Mouse (Mus musculus): ENCODE measurements around the gene Nedd9. TPM values are rescaled to one million over a fixed set of nuclear protein-coding genes. Genes with fewer than 3 reads are reported as not detected.

Gene Nedd9
- total and polyA plus RNA-seq, 2 experiments from 2014 or later = 7.8 to 19.7 TPM

DNA sequence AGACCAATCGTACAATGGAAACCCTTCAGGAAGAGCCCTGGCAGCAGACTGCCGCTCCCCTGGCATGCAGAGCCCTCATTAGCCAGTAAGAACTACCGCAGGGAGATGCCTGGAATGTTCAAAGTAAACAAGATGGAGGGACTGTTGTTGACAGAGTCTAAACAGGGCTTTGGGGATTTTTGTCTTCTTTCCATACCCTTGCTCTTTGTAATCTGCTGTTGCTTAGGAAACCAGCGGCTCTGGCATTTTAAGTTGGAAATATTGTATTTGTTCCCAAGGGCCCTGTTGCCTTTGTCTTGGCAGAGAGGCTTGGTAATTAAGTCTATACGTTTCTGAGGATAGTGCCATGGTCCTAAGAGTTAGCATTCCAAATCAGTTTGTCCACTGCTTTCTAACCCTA, 134.8 kb downstream of the Nedd9 start:
- DNase-seq (ENCODE audit: low spot score) (peak; percentile 48), ATAC-seq (ENCODE audit: low FRiP score) (0 out of 2 replicates have a peak, but pooled peaks have one; percentile 41)
- no peaks in the 10 kb centered on the region for H3K27me3 ChIP-seq (ENCODE audit: insufficient read depth, low read length)
- H3K9me3 ChIP-seq (ENCODE audit: low read length) = no peaks in the 10 kb centered on the region
- peak overlapping the region; percentile 38; the same call in 1 of the 2 replicates for H3K27ac ChIP-seq (ENCODE audit: low read depth, low read length)
- no peak for TF ChIP-seq CTCF (IDR thresholded peaks at IDR 0.05)
- H3K4me2 ChIP-seq (ENCODE audit: low read depth, low read length, poor library complexity, severe bottlenecking) = no peak overlapping the region
- H3K36me3 ChIP-seq (ENCODE audit: insufficient read depth, low read length) = no peaks in the 10 kb centered on the region
- H3K9ac ChIP-seq (replicated peaks; ENCODE audit: low read length, poor library complexity, severe bottlenecking) = no peak overlapping the region
- 18% methylated on average over 5 of the region's 5 CpGs for WGBS
- H3K4me1 ChIP-seq (ENCODE audit: insufficient read depth, low read length) = peaks cover 14% of the 10 kb centered on the region; the same call in 1 of the 2 replicates
- no peak overlapping the region for H3K4me3 ChIP-seq (ENCODE audit: low read depth, low read length)

DNA sequence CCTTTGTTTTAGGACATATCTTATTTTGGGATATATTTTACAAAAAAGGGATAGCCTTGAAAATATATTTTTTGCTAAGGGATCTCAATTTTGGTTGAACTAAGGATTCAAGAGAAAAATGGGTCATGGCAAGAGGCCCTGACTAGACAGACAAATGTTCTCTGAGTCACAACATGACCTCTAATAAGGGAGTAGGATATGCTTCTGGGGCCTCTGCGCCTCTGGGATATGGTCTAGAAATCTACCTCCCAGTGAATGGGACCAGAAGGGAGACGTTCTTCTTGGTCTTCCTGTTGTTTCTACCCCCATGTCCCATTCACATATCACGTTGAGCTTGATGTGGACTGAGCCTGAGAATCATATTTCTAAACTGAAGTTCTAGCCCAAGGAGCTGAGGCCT, 136.6 kb downstream of the Nedd9 start:
- WGBS = 92% methylated on average over 3 of the region's 3 CpGs
- H3K27ac ChIP-seq (ENCODE audit: low read depth, low read length) = no peak overlapping the region
- DNase-seq (ENCODE audit: low spot score) = no peak
- H3K36me3 ChIP-seq (ENCODE audit: insufficient read depth, low read length) = no peaks in the 10 kb centered on the region
- H3K9me3 ChIP-seq (ENCODE audit: low read length) = no peaks in the 10 kb centered on the region
- H3K27me3 ChIP-seq (ENCODE audit: insufficient read depth, low read length) = no peaks in the 10 kb centered on the region
- no peak for ATAC-seq (ENCODE audit: low FRiP score)
- no peak overlapping the region for H3K9ac ChIP-seq (replicated peaks; ENCODE audit: low read length, poor library complexity, severe bottlenecking)
- H3K4me2 ChIP-seq (ENCODE audit: low read depth, low read length, poor library complexity, severe bottlenecking) = no peak overlapping the region
- H3K4me1 ChIP-seq (ENCODE audit: insufficient read depth, low read length) = peaks cover 10% of the 10 kb centered on the region; the same call in 1 of the 2 replicates
- TF ChIP-seq CTCF (IDR thresholded peaks at IDR 0.05) = no peak
- no peak overlapping the region for H3K4me3 ChIP-seq (ENCODE audit: low read depth, low read length)

DNA sequence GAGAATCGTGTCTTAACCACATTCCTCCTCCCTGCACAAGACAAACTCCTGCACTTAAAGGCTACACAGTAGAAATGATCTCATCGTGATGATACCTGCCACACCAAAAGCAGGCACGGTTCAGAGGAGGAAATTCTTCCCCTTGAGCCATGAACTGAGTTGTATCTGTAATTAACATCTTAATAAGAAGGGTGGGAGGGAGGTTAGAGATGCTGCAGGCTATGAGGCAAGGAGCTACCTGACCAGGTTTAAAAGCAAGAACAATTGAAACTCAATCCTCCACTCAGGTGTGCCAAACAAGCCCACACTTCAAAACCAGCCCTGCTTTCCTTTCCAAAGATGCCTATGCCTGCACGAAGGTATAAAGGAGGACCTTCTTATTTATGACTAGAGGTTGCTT, 137.4 kb downstream of the Nedd9 start:
- no peak overlapping the region for H3K4me3 ChIP-seq (ENCODE audit: low read depth, low read length)
- peaks cover 10% of the 10 kb centered on the region; the same call in 1 of the 2 replicates for H3K4me1 ChIP-seq (ENCODE audit: insufficient read depth, low read length)
- no peaks in the 10 kb centered on the region for H3K27me3 ChIP-seq (ENCODE audit: insufficient read depth, low read length)
- H3K27ac ChIP-seq (ENCODE audit: low read depth, low read length) = no peak overlapping the region
- DNase-seq (ENCODE audit: low spot score) (no peak), ATAC-seq (ENCODE audit: low FRiP score) (no peak)
- WGBS = 64% methylated on average over 4 of the region's 4 CpGs
- TF ChIP-seq CTCF (IDR thresholded peaks at IDR 0.05) = no peak
- no peaks in the 10 kb centered on the region for H3K9me3 ChIP-seq (ENCODE audit: low read length)
- no peak overlapping the region for H3K4me2 ChIP-seq (ENCODE audit: low read depth, low read length, poor library complexity, severe bottlenecking)
- H3K36me3 ChIP-seq (ENCODE audit: insufficient read depth, low read length) = no peaks in the 10 kb centered on the region
- H3K9ac ChIP-seq (replicated peaks; ENCODE audit: low read length, poor library complexity, severe bottlenecking) = no peak overlapping the region

DNA sequence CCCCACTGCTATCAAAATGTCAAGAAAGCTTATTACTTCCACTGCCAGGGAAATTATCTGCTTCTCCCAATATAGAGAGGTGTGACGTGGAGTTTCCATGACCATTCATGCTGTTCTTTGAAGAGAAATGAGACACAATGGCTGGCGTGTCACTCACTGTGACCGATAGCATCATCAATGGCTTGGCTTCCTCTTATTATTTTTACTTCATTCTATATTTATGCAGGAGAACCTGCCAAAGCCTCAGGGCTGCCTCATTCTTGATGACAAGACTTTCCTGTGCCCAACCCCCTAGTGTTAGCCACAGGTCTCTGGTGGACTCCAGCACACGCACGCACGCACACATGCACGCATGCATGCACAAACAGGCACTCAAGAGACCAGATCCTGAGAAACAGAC, 141.4 kb downstream of the Nedd9 start:
- Histone ChIP-seq H3K4me2 (ENCODE audit: low read depth, low read length, poor library complexity, severe bottlenecking) (no peak overlapping the region), H3K9ac (replicated peaks; ENCODE audit: low read length, poor library complexity, severe bottlenecking) (no peak overlapping the region), H3K4me1 (ENCODE audit: insufficient read depth, low read length) (peaks cover 3% of the 10 kb centered on the region; the same call in 1 of the 2 replicates), H3K27ac (ENCODE audit: low read depth, low read length) (no peak overlapping the region), H3K27me3 (ENCODE audit: insufficient read depth, low read length) (no peaks in the 10 kb centered on the region), H3K4me3 (ENCODE audit: low read depth, low read length) (no peak overlapping the region), H3K36me3 (ENCODE audit: insufficient read depth, low read length) (no peaks in the 10 kb centered on the region), H3K9me3 (ENCODE audit: low read length) (no peaks in the 10 kb centered on the region)
- ATAC-seq (ENCODE audit: low FRiP score) (no peak), DNase-seq (ENCODE audit: low spot score) (no peak)
- TF ChIP-seq CTCF (IDR thresholded peaks at IDR 0.05) = no peak
- WGBS = 75% methylated on average over 7 of the region's 7 CpGs

DNA sequence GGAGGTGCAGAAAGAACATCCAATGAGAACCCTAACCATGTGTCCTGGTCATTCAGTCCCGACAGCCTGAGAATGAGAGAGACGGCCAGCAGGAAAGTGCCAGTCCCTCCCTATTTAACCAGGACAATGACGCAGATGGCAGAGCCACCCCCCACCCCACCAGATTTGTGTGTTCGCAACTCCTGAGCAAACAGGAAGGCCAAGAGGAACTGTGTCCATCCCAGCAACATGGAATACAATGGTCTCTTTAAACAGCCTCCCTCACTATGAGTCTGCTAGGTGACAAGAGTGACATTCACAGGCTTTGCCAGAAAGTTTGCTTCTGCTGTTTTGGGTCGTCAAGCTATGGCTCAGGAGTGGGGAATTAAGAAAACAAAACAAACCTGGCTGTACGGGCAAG, 141.9 kb downstream of the Nedd9 start:
- Histone ChIP-seq H3K9ac (replicated peaks; ENCODE audit: low read length, poor library complexity, severe bottlenecking) (no peak overlapping the region), H3K27ac (ENCODE audit: low read depth, low read length) (0 out of 2 replicates have a peak overlapping the region, but pooled peaks have one; percentile 1), H3K36me3 (ENCODE audit: insufficient read depth, low read length) (no peaks in the 10 kb centered on the region), H3K9me3 (ENCODE audit: low read length) (no peaks in the 10 kb centered on the region), H3K4me3 (ENCODE audit: low read depth, low read length) (no peak overlapping the region), H3K4me2 (ENCODE audit: low read depth, low read length, poor library complexity, severe bottlenecking) (no peak overlapping the region), H3K27me3 (ENCODE audit: insufficient read depth, low read length) (no peaks in the 10 kb centered on the region), H3K4me1 (ENCODE audit: insufficient read depth, low read length) (peaks cover 3% of the 10 kb centered on the region; the same call in 1 of the 2 replicates)
- ATAC-seq (ENCODE audit: low FRiP score) (no peak), DNase-seq (ENCODE audit: low spot score) (no peak)
- 53% methylated on average over 6 of the region's 6 CpGs for WGBS
- TF ChIP-seq CTCF (IDR thresholded peaks at IDR 0.05) = no peak

DNA sequence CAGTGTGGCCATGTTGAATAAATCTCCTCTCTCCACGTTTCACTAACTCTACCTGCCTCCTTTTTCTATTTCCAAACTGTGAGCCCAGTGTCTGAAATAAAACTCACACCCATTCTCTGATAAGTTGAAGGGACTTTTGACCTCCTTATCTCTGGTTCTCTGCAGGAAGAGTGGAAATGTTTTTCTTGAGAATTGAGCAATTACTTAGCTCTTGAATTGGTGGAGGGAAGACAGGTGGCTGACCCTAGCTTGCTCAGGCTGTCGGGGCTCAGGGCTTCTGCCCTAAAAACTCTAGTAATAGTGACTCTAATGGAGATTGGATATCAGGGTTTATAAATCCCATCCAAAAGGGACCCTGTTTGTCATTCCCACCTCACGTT, 143.3 kb downstream of the Nedd9 start:
- Histone ChIP-seq H3K9ac (replicated peaks; ENCODE audit: low read length, poor library complexity, severe bottlenecking) (no peak overlapping the region), H3K4me2 (ENCODE audit: low read depth, low read length, poor library complexity, severe bottlenecking) (no peak overlapping the region), H3K27ac (ENCODE audit: low read depth, low read length) (no peak overlapping the region), H3K9me3 (ENCODE audit: low read length) (no peaks in the 10 kb centered on the region), H3K36me3 (ENCODE audit: insufficient read depth, low read length) (no peaks in the 10 kb centered on the region), H3K4me3 (ENCODE audit: low read depth, low read length) (no peak overlapping the region), H3K27me3 (ENCODE audit: insufficient read depth, low read length) (no peaks in the 10 kb centered on the region), H3K4me1 (ENCODE audit: insufficient read depth, low read length) (no peaks in the 10 kb centered on the region; the same call in 1 of the 2 replicates)
- no peak for DNase-seq (ENCODE audit: low spot score)
- WGBS = 87% methylated on average over 3 of the region's 3 CpGs
- TF ChIP-seq CTCF (IDR thresholded peaks at IDR 0.05) = no peak
- no peak for ATAC-seq (ENCODE audit: low FRiP score)
